Mouse (Mus musculus) limb, embryonic 13.5 days (tissue): ENCODE data around the gene Rnf7. TPM values are rescaled to one million over a fixed set of nuclear protein-coding genes. Genes with fewer than 3 reads are reported as not detected.

ENCODE experiments used
- ATAC-seq: fragments of 200-750 bp; cut with Nextera tagmentation; 2 replicates; pipeline ENCODE4 v1.8.0; 2017; ENCODE audit warnings: low read depth, moderate number of reproducible peaks, moderate TSS enrichment; ENCODE audit not compliant: low FRiP score
- H3K27ac ChIP-seq: fragments of 300-500 bp; sonication (generic); 2 replicates; pipeline ENCODE4 v1.5.1; 2015; ENCODE audit warnings: inconsistent platforms, mild to moderate bottlenecking, moderate library complexity
- H3K27me3 ChIP-seq: fragments of 300-500 bp; sonication (generic); 2 replicates; pipeline ENCODE4 v1.6.1; 2015; ENCODE audit warnings: mild to moderate bottlenecking, inconsistent platforms
- H3K36me3 ChIP-seq: fragments of 300-500 bp; sonication (generic); 2 replicates; pipeline ENCODE4 v1.6.1; 2015; ENCODE audit warnings: inconsistent platforms, mild to moderate bottlenecking, moderate library complexity
- H3K4me1 ChIP-seq: fragments of 300-500 bp; sonication (generic); 2 replicates; pipeline ENCODE4 v1.6.1; 2015; ENCODE audit warnings: inconsistent platforms
- H3K4me2 ChIP-seq: fragments of 300-500 bp; sonication (generic); replicated peaks from 2 replicates; pipeline ENCODE4 v1.6.1; 2015; ENCODE audit warnings: inconsistent platforms, mild to moderate bottlenecking, moderate library complexity
- H3K4me3 ChIP-seq: fragments of 300-500 bp; sonication (generic); 2 replicates; pipeline ENCODE4 v1.5.1; 2015; ENCODE audit warnings: moderate library complexity, mild to moderate bottlenecking, inconsistent platforms
- H3K9ac ChIP-seq: fragments of 300-500 bp; sonication (generic); 2 replicates; pipeline ENCODE4 v1.6.1; 2015; ENCODE audit warnings: mild to moderate bottlenecking, inconsistent platforms
- H3K9me3 ChIP-seq: fragments of 300-500 bp; sonication (generic); 2 replicates; pipeline ENCODE4 v1.6.1; 2016; ENCODE audit warnings: inconsistent platforms
- WGBS: fragments of 180-500 bp; shearing (Covaris S2); methylation state at CpG from one replicate; pipeline ENCODE4 v1.1.7; 2015; 5-methylcytosine and 5-hydroxymethylcytosine counted together
- polyA plus RNA-seq: library from polyadenylated mRNA; unstranded; fragments of >200 nt; fragmentation: Nextera tagmentation; extraction: Ambion mirVana; gene quantifications from 2 replicates; pipeline ENCODE4 v1.2.1, GENCODE M21; 2015

The Rnf7 gene
- polyA plus RNA-seq, 1 experiment from 2014 or later = 246 TPM

- 91% methylated on average over 3 of the region's 3 CpGs for WGBS
- Histone ChIP-seq H3K4me1 (peaks cover 32% of the 10 kb centered on the region), H3K9me3 (no peaks in the 10 kb centered on the region), H3K36me3 (no peaks in the 10 kb centered on the region), H3K4me2 (no peak overlapping the region), H3K27me3 (no peaks in the 10 kb centered on the region), H3K4me3 (no peak overlapping the region), H3K9ac (no peak overlapping the region), H3K27ac (no peak overlapping the region)
- no peak for ATAC-seq
These were observed 45.9 kb downstream of the Rnf7 start for GRCm38 (mm10) chr9:96432575-96432974.

- Histone ChIP-seq H3K4me2 (no peak overlapping the region), H3K27me3 (no peaks in the 10 kb centered on the region), H3K9me3 (no peaks in the 10 kb centered on the region), H3K36me3 (no peaks in the 10 kb centered on the region), H3K9ac (no peak overlapping the region), H3K27ac (no peak overlapping the region), H3K4me1 (peaks cover 20% of the 10 kb centered on the region), H3K4me3 (no peak overlapping the region)
- WGBS = 77% methylated on average over 3 of the region's 3 CpGs
- ATAC-seq = no peak
These were observed 47.4 kb downstream of the Rnf7 start for GRCm38 (mm10) chr9:96431081-96431480.

GRCm38 (mm10) chr9:96428336-96429046 lies 50.0 kb downstream of the Rnf7 start:
- Histone ChIP-seq H3K4me3 (no peak overlapping the region), H3K9ac (no peak overlapping the region), H3K27ac (peak overlapping the region; percentile 8; the same call in 1 of the 2 replicates), H3K27me3 (no peaks in the 10 kb centered on the region), H3K4me2 (peak overlapping the region; percentile 10; the same call in 1 of the 2 replicates), H3K9me3 (no peaks in the 10 kb centered on the region), H3K4me1 (peaks cover 21% of the 10 kb centered on the region; the same call in 1 of the 2 replicates), H3K36me3 (no peaks in the 10 kb centered on the region)
- WGBS = 38% methylated on average over 17 of the region's 17 CpGs
- 0 out of 2 replicates have a peak, but pooled peaks have one; percentile 65 for ATAC-seq

- Histone ChIP-seq H3K27me3 (no peaks in the 10 kb centered on the region), H3K4me2 (peak overlapping the region; percentile 20), H3K4me1 (peaks cover 21% of the 10 kb centered on the region; the same call in 1 of the 2 replicates), H3K9me3 (no peaks in the 10 kb centered on the region), H3K4me3 (no peak overlapping the region), H3K27ac (no peak overlapping the region), H3K9ac (no peak overlapping the region), H3K36me3 (no peaks in the 10 kb centered on the region)
- no peak for ATAC-seq
- WGBS = 32% methylated on average over 8 of the region's 8 CpGs
These were observed 54.4 kb downstream of the Rnf7 start for GRCm38 (mm10) chr9:96424027-96424426.

Other genes with a start within 250 kb of the Rnf7 start
- gene Atp1b3, start 114.2 kb downstream of the Rnf7 start, polyA plus RNA-seq = 126 and 131 TPM in 2 replicates
- 0.14 TPM in 1 of 2 replicates, not detected in the other for gene Gm28729, start 46.6 kb upstream of the Rnf7 start, polyA plus RNA-seq
- 22.7 and 25.1 TPM in 2 replicates for gene Rasa2, start 152.9 kb upstream of the Rnf7 start, polyA plus RNA-seq